Mouse (Mus musculus) ES-E14 (cell line): Measurements from ENCODE around the gene Hvcn1. TPM values are rescaled to one million over a fixed set of nuclear protein-coding genes. Genes with fewer than 3 reads are reported as not detected.

Source experiments
- DNase-seq: peaks from one replicate; pipeline ENCODE4 v3.0.0-alpha.2; 2013; ENCODE audit warnings: low read depth, low spot score
- H3K27ac ChIP-seq: 2 replicates; pipeline ENCODE4 v1.5.1; 2012; ENCODE audit warnings: low read depth, mild to moderate bottlenecking, low read length, moderate library complexity, mixed read lengths; ENCODE audit not compliant: poor library complexity, insufficient read depth, severe bottlenecking
- H3K36me3 ChIP-seq: 2 replicates; pipeline ENCODE4 v1.6.1; 2012; ENCODE audit warnings: mild to moderate bottlenecking, low read length, moderate library complexity, mixed read lengths; ENCODE audit not compliant: control insufficient read depth, poor library complexity, insufficient read depth, severe bottlenecking
- H3K4me1 ChIP-seq, 2 experiments: fragments of 150-350 bp in 1 of 2; sonication (generic) in 1 of 2; 2 replicates each; pipeline ENCODE4 v1.6.1; 2012; ENCODE audit warnings: low read length in 2 of 2, mild to moderate bottlenecking in 1 of 2, mixed read lengths in 1 of 2; ENCODE audit not compliant: control insufficient read depth in 2 of 2, insufficient read depth in 2 of 2, poor library complexity in 1 of 2
- H3K4me3 ChIP-seq, 2 experiments: fragments of 150-350 bp in 1 of 2; sonication (generic) in 1 of 2; 2 replicates each; pipeline ENCODE4 v1.5.1; 2012; ENCODE audit warnings: low read length in 2 of 2, low read depth in 1 of 2, mild to moderate bottlenecking in 1 of 2, mixed read lengths in 1 of 2; ENCODE audit not compliant: insufficient read depth in 1 of 2, poor library complexity in 1 of 2, severe bottlenecking in 1 of 2
- H3K9ac ChIP-seq: 2 replicates; pipeline ENCODE4 v1.6.1; 2012; ENCODE audit warnings: low read depth, mild to moderate bottlenecking, low read length, mixed read lengths; ENCODE audit not compliant: poor library complexity, insufficient read depth, severe bottlenecking
- H3K9me3 ChIP-seq: fragments of 150-350 bp; sonication (generic); 2 replicates; pipeline ENCODE4 v1.6.1; 2012; ENCODE audit warnings: low read depth, mild to moderate bottlenecking, low read length; ENCODE audit not compliant: control insufficient read depth, insufficient read depth
- CHD2 ChIP-seq: IDR thresholded peaks from 2 replicates; pipeline ENCODE4 v1.6.1; 2014; ENCODE audit warnings: mild to moderate bottlenecking, low read depth, low read length, inconsistent platforms
- HCFC1 ChIP-seq: IDR thresholded peaks from 2 replicates; pipeline ENCODE4 v1.6.1; 2012; ENCODE audit warnings: low read length, inconsistent platforms, borderline replicate concordance; ENCODE audit not compliant: insufficient read depth
- MAFK ChIP-seq: IDR thresholded peaks from 2 replicates; pipeline ENCODE4 v1.6.1; 2014; ENCODE audit warnings: mild to moderate bottlenecking, low read depth, low read length, inconsistent platforms; ENCODE audit not compliant: insufficient read depth
- ZC3H11A ChIP-seq: IDR thresholded peaks from 2 replicates; pipeline ENCODE4 v1.6.1; 2012; ENCODE audit warnings: low read depth, mild to moderate bottlenecking, inconsistent platforms, low read length, borderline replicate concordance
- ZNF384 ChIP-seq: IDR thresholded peaks from 2 replicates; pipeline ENCODE4 v1.6.1; 2012; ENCODE audit warnings: low read depth, low read length, inconsistent platforms
- in situ Hi-C, 2 experiments: fragments of 600-800 bp; cut with MboI; formaldehyde crosslinking; loops; one replicate each; pipeline ENCODE4 v1.15.1; 2025; ENCODE audit warnings: low sequenced_read_pairs in 2 of 2, inconsistent platforms in 1 of 2; ENCODE audit not compliant: unreplicated experiment in 2 of 2
- total RNA-seq: library from RNA; depleted of rRNA; stranded (reverse); fragments of 300-350 nt; gene quantifications from 2 replicates; pipeline ENCODE4 v1.2.3, GENCODE M21; 2012

Gene Hvcn1
- total RNA-seq, 1 experiment: 35.7 TPM

GRCm38 (mm10) chr5:122258027-122258741, 51.6 kb downstream of the Hvcn1 start:
- Histone ChIP-seq H3K36me3 (peaks cover 17% of the 10 kb centered on the region; the same call in 1 of the 2 replicates), H3K4me3 (no peak overlapping the region), H3K27ac (no peak overlapping the region), H3K9ac (no peak overlapping the region), H3K4me1 (no peaks in the 10 kb centered on the region), H3K9me3 (no peaks in the 10 kb centered on the region)
- in situ Hi-C loops: no loop called here
- DNase-seq: no peak
- TF ChIP-seq ZNF384 (no peak), MAFK (no peak), HCFC1 (no peak), ZC3H11A (no peak), CHD2 (no peak)

DNA sequence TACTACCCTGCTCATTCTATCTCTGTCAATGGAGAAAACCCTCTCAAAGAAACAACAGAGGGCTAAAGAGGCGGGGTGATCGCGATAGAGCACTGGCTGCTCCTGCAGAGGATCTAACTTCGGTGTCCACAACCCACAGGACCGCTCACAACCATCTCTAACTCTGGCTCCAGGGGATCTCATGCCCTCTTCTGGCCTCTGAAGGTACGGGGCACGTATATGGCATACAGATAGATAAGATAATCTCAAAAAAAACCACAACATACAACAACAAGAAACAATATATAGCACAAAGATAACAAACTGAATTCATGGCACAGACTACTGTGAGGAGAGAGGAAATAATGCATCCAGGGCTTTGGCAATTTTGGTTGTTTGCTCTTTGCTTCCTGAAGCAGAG, 55.5 kb downstream of the Hvcn1 start:
- H3K9me3 ChIP-seq: no peaks in the 10 kb centered on the region
- no peak overlapping the region for H3K4me3 ChIP-seq
- H3K4me1 ChIP-seq: peaks cover 1 to 2% of the 10 kb centered on the region in 2 experiments; a peak in 1 of 4 replicates
- no peaks in the 10 kb centered on the region; the same call in 1 of the 2 replicates for H3K36me3 ChIP-seq
- no peak overlapping the region for H3K9ac ChIP-seq
- in situ Hi-C loops: no loop called here
- TF ChIP-seq ZC3H11A (no peak), ZNF384 (no peak), CHD2 (no peak), HCFC1 (no peak), MAFK (no peak)
- no peak overlapping the region for H3K27ac ChIP-seq
- DNase-seq: no peak

- peak; percentile 93 for DNase-seq
- peaks cover 5 to 7% of the 10 kb centered on the region in 2 experiments; a peak in 2 of 4 replicates for H3K4me1 ChIP-seq
- TF ChIP-seq MAFK: no peak
- peak within 1 kb of the TSS; percentile 94 for H3K9ac ChIP-seq
- in situ Hi-C loops: no loop called here
- no peaks in the 10 kb centered on the region for H3K36me3 ChIP-seq
- H3K4me3 ChIP-seq: peak within 1 kb of the TSS; percentile 61 to 74
- no peak within 1 kb of the TSS for H3K27ac ChIP-seq
- H3K9me3 ChIP-seq: no peaks in the 10 kb centered on the region
Observed at GRCm38 (mm10) chr5:122263933-122264905, 57.6 kb downstream of the Hvcn1 start, which contains the start of gene Tctn1. TSS of gene Tctn1 (minus strand) at chr5:122264460.

GRCm38 (mm10) chr5:122265187-122265586, 58.6 kb downstream of the Hvcn1 start:
- Histone ChIP-seq H3K9me3 (no peaks in the 10 kb centered on the region), H3K4me3 (no peak overlapping the region), H3K9ac (no peak overlapping the region), H3K27ac (no peak overlapping the region), H3K4me1 (peaks cover 8 to 11% of the 10 kb centered on the region in 2 experiments; a peak in 3 of 4 replicates), H3K36me3 (no peaks in the 10 kb centered on the region)
- in situ Hi-C loops: loop anchor here in 1 of 2 experiments (5.0 kb wide), 1 partner anchor 77 kb away; no protein-coding TSS in a partner anchor
- DNase-seq: no peak
- TF ChIP-seq ZNF384 (no peak), HCFC1 (no peak), ZC3H11A (peak; percentile 56; the same call in 1 of the 2 replicates)
